Mouse (Mus musculus): ENCODE data around the gene Mdga2.

GRCm38 (mm10) chr12:66890296-66890695 is 332.1 kb downstream of the Mdga2 start:
- no peak for TF ChIP-seq CTCF (IDR thresholded peaks at IDR 0.05; ENCODE audit: low read depth, low read length)
- TF ChIP-seq GATA1 (IDR thresholded peaks at IDR 0.05; ENCODE audit: borderline replicate concordance, low read length), result no peak
- TF ChIP-seq POLR2AphosphoS5 (IDR thresholded peaks at IDR 0.05; ENCODE audit: insufficient replicate concordance, low read depth, low read length), result no peak
- TF ChIP-seq TAL1 (conservative IDR thresholded peaks at IDR 0.05; ENCODE audit: low read depth, low read length), result no peak
